Mouse (Mus musculus) embryonic fibroblast, embryonic 13.5 days (primary cell): ENCODE data around the gene Tcf7l2. TPM values are rescaled to one million over a fixed set of nuclear protein-coding genes. Genes with fewer than 3 reads are reported as not detected.

Experiments used
- H3K27ac ChIP-seq: 2 replicates; pipeline ENCODE4 v1.5.1; 2012; ENCODE audit warnings: low read length, control low read depth, inconsistent platforms; ENCODE audit not compliant: insufficient read depth
- H3K4me1 ChIP-seq: 2 replicates; pipeline ENCODE4 v1.6.1; 2011; ENCODE audit warnings: low read length; ENCODE audit not compliant: control insufficient read depth, insufficient read depth
- H3K4me3 ChIP-seq: 2 replicates; pipeline ENCODE4 v1.5.1; 2011; ENCODE audit warnings: mild to moderate bottlenecking, control low read depth, low read length; ENCODE audit not compliant: insufficient read depth
- CTCF ChIP-seq: IDR thresholded peaks from 2 replicates; pipeline ENCODE4 v1.5.1; 2011; ENCODE audit warnings: mild to moderate bottlenecking, control low read depth, low read length, moderate library complexity, borderline replicate concordance; ENCODE audit not compliant: insufficient read depth
- POLR2A ChIP-seq: IDR thresholded peaks from 2 replicates; pipeline ENCODE4 v1.6.1; 2011; ENCODE audit warnings: low read depth, mild to moderate bottlenecking, control low read depth, low read length, moderate library complexity
- polyA plus RNA-seq: library from polyadenylated mRNA; stranded (reverse); fragments of >200 nt; gene quantifications from 2 replicates; pipeline ENCODE4 v1.2.4, GENCODE M21; 2011; ENCODE audit warnings: low read depth; ENCODE audit not compliant: missing spikeins, insufficient read length

The Tcf7l2 gene
- polyA plus RNA-seq, 1 experiment = 41.1 TPM

GRCm38 (mm10) chr19:55708031-55708554, 33.5 kb upstream of the Tcf7l2 start:
- Histone ChIP-seq H3K4me3 (no peak overlapping the region), H3K27ac (no peak overlapping the region), H3K4me1 (peaks cover 8% of the 10 kb centered on the region)
- TF ChIP-seq CTCF (no peak), POLR2A (no peak)

GRCm38 (mm10) chr19:55710841-55711240, 30.8 kb upstream of the Tcf7l2 start:
- Histone ChIP-seq H3K27ac (no peak overlapping the region), H3K4me3 (no peak overlapping the region), H3K4me1 (peaks cover 17% of the 10 kb centered on the region)
- TF ChIP-seq CTCF (no peak), POLR2A (no peak)

DNA sequence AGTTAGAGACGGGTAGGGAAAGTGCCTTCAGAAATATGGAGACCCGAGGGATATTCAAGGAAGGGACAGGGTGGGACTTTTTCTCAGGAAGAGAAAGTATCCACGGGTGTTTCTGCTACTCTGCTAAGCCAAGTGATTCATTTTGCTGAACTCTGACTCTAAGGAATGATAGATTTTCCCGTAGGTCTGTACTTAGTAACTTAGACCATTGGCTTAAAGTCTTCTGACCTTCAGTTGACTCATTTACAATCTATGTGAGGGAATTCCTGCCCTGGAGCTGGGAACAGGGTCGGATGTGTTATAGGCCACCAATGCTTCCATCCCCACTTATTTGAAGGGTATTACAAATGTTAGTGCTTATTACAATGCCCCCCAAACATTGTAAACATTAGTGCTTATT, 29.9 kb upstream of the Tcf7l2 start:
- H3K4me3 ChIP-seq = no peak overlapping the region
- peaks cover 17% of the 10 kb centered on the region for H3K4me1 ChIP-seq
- TF ChIP-seq POLR2A = no peak
- TF ChIP-seq CTCF = no peak
- H3K27ac ChIP-seq = peak overlapping the region; percentile 87; the same call in 1 of the 2 replicates

GRCm38 (mm10) chr19:55712678-55713077, 28.9 kb upstream of the Tcf7l2 start:
- TF ChIP-seq CTCF = no peak
- no peak for TF ChIP-seq POLR2A
- peak overlapping the region; percentile 7; the same call in 1 of the 2 replicates for H3K27ac ChIP-seq
- H3K4me3 ChIP-seq = no peak overlapping the region
- peaks cover 17% of the 10 kb centered on the region for H3K4me1 ChIP-seq

GRCm38 (mm10) chr19:55714015-55714414, 27.6 kb upstream of the Tcf7l2 start:
- no peak overlapping the region for H3K4me3 ChIP-seq
- H3K4me1 ChIP-seq = peaks cover 17% of the 10 kb centered on the region
- H3K27ac ChIP-seq = no peak overlapping the region
- TF ChIP-seq POLR2A (no peak), CTCF (no peak)

DNA sequence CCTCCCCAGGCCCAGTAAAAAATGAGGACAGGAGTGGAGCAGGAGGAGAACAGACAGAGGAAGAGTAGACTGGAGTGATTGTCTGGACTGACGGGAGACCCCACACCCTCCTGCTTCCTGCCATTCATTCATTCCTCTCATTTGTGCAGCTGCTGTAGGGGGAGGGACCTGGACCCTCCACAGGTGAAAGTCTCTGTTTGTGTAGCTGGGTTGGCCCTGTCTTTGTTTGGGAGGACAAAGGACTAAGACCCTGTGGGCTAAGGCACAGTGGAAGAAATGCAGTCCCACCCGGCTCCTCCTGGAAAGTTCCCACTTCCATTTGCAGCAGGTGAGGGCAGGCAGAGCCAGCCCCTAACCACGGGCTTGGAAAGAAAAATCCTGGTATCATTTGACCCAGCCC, 27.0 kb upstream of the Tcf7l2 start:
- TF ChIP-seq CTCF (no peak), POLR2A (no peak)
- H3K4me3 ChIP-seq = no peak overlapping the region
- no peak overlapping the region for H3K27ac ChIP-seq
- peaks cover 17% of the 10 kb centered on the region for H3K4me1 ChIP-seq

- H3K4me3 ChIP-seq = no peak overlapping the region
- peaks cover 2% of the 10 kb centered on the region for H3K4me1 ChIP-seq
- TF ChIP-seq POLR2A (no peak), CTCF (no peak)
- H3K27ac ChIP-seq = no peak overlapping the region
These were observed 22.5 kb upstream of the Tcf7l2 start for GRCm38 (mm10) chr19:55719083-55719482.

DNA sequence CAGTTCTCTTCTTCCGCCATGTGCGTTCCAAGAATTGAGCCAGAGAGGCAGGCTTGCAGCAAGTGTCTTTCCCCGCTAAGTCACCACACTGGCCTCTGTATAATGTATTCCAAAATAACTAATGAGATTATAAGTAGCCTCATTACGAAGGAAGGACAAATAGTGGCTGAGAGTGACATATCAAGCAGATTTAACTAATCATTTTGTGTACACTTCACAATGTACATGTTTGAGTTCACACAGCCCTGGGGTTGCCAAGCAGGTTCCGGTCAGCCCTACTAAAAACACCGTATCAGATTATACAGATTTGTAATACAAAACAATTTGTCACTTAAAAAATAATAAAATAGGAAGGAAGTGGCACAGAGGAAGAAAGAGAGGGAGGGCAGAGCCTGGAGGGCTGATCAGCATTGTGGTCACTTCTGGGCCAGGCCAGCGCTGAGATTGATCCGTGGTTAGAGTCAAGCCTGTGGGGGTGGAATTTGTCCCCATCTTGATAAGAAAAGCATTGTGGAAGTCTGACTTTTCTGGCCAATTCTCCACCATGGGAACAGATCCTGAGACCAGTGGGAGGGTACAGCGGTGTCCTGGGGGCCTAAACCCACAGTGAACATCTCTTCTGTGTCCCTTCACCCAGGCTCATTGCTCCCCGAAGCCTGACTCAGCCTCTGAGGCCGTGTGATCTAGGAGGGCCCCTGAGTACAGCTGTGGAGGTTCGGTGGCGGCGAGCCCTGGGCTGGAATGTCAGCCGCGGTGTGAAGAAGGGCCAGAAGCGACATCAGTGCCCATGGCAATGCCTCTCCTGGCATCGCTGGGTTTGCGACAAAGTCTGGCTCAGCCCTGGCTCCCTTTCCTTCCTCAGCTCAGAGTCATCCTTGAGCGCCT, 21.9 kb upstream of the Tcf7l2 start:
- no peak overlapping the region for H3K4me3 ChIP-seq
- H3K27ac ChIP-seq = no peak overlapping the region
- TF ChIP-seq CTCF (no peak), POLR2A (no peak)
- no peaks in the 10 kb centered on the region for H3K4me1 ChIP-seq

DNA sequence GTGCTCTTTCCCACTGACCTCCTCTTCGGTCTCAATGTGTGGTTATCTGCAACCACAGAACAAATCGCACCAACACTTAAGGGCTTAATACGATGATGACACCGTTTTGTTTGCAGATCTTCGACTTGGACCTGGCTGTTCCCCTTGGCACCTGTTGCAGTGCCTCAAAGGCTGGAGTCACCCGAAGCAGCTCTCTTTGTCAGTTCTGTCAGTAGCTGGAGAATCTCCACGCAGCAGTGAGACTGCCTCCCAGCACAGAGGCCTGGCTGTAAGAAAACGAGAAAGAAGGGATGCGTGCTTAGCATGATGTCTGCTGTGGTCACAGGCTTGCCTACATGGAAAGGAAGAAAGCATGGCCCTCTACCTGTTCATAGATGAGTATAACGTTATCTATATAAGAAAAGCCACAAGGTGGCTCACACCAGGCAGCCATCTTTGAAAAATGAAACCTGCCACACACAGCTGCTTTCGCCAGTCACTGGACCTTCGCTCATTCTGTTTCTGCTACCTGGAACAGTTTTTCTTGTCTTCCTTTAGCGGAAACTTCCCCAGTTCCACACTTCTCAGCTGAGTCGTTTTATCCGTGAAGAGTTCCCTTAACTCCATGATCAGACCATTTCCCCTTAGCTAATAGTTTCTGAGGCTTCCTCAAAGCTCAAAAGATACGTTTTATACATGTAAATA, 21.1 kb upstream of the Tcf7l2 start:
- no peak for TF ChIP-seq POLR2A
- TF ChIP-seq CTCF = no peak
- no peaks in the 10 kb centered on the region for H3K4me1 ChIP-seq
- H3K4me3 ChIP-seq = no peak overlapping the region
- H3K27ac ChIP-seq = no peak overlapping the region

GRCm38 (mm10) chr19:55722376-55722775, 19.2 kb upstream of the Tcf7l2 start:
- H3K4me1 ChIP-seq = no peaks in the 10 kb centered on the region
- no peak for TF ChIP-seq POLR2A
- no peak for TF ChIP-seq CTCF
- no peak overlapping the region for H3K4me3 ChIP-seq
- no peak overlapping the region for H3K27ac ChIP-seq
